Mouse (Mus musculus) forebrain, embryonic 12.5 days (tissue): ENCODE measurements around the gene Lhfpl4. TPM values are rescaled to one million over a fixed set of nuclear protein-coding genes. Genes with fewer than 3 reads are reported as not detected.

Source experiments
- polyA plus RNA-seq: library from polyadenylated mRNA; unstranded; fragments of >200 nt; fragmentation: Nextera tagmentation; extraction: Ambion mirVana; gene quantifications from 2 replicates; pipeline ENCODE4 v1.2.1, GENCODE M21; 2016

Lhfpl4 gene
- polyA plus RNA-seq, 1 experiment from 2014 or later: 30.6 TPM

Other genes with a start within 250 kb of the Lhfpl4 start
- gene Srgap3, start 248.1 kb downstream of the Lhfpl4 start, polyA plus RNA-seq: 36.6 and 39.9 TPM in 2 replicates
- gene Thumpd3, start 149.2 kb downstream of the Lhfpl4 start, polyA plus RNA-seq: 66.5 and 68.4 TPM in 2 replicates
- gene Setd5, start 118.0 kb downstream of the Lhfpl4 start, polyA plus RNA-seq: 63.9 and 64.1 TPM in 2 replicates
- 46.2 and 50.0 TPM in 2 replicates for gene Mtmr14, start 42.5 kb upstream of the Lhfpl4 start, polyA plus RNA-seq
- 0.22 and 0.34 TPM in 2 replicates for gene Cpne9, start 86.9 kb upstream of the Lhfpl4 start, polyA plus RNA-seq
- 30.6 and 34.7 TPM in 2 replicates for gene Brpf1, start 111.8 kb upstream of the Lhfpl4 start, polyA plus RNA-seq
- gene Ogg1, start 131.6 kb upstream of the Lhfpl4 start, polyA plus RNA-seq: 13.6 and 13.7 TPM in 2 replicates
- 57.9 and 59.1 TPM in 2 replicates for gene Camk1, start 148.6 kb upstream of the Lhfpl4 start, polyA plus RNA-seq
- gene Tada3, start 182.5 kb upstream of the Lhfpl4 start, polyA plus RNA-seq: 67.6 and 70.7 TPM in 2 replicates
- gene Arpc4, start 182.7 kb upstream of the Lhfpl4 start, polyA plus RNA-seq: 327 and 333 TPM in 2 replicates
- 6.5 and 7.0 TPM in 2 replicates for gene Ttll3, start 193.9 kb upstream of the Lhfpl4 start, polyA plus RNA-seq
- gene Rpusd3, start 224.0 kb upstream of the Lhfpl4 start, polyA plus RNA-seq: 23.8 and 28.1 TPM in 2 replicates
- not detected in 2 replicates for gene Cidec, start 240.4 kb upstream of the Lhfpl4 start, polyA plus RNA-seq
- 68.5 and 71.3 TPM in 2 replicates for gene Jagn1, start 247.2 kb upstream of the Lhfpl4 start, polyA plus RNA-seq